Comparison of ENCODE assay signal across 8 mouse cellular contexts in genomic region chr10:121461404-121462161, GRCm38 (mm10). TPM values are rescaled to one million over a fixed set of nuclear protein-coding genes. Genes with fewer than 3 reads are reported as not detected.
A peak's percentile ranks its signal among the peaks of the same experiment; 100 is the strongest.
DNase-seq lines count a peak whose midpoint lies in the region; ATAC-seq lines count a peak whose summit lies in the region.

No protein-coding gene starts in this region.

- WGBS in intestine, embryonic 15.5 days = 20% methylated on average over 22 of the region's 22 CpGs
- whole genome bisulfite sequencing in liver, embryonic 15.5 days (ENCODE audit: insufficient replicate concordance) = 13% methylated on average over 22 of the region's 22 CpGs

- peak overlapping the region; percentile 48 for H3K4me2 ChIP-seq in intestine, embryonic 15.5 days (replicated peaks)
- H3K4me2 ChIP-seq in liver, embryonic 15.5 days = peak overlapping the region; percentile 8

- H3K4me1 ChIP-seq in intestine, embryonic 15.5 days (replicated peaks) = peaks cover 43% of the 10 kb centered on the region
- peaks cover 34% of the 10 kb centered on the region for H3K4me1 ChIP-seq in liver, embryonic 15.5 days (replicated peaks)

- 0 out of 2 replicates have a peak, but pooled peaks have one; percentile 9 for ATAC-seq in intestine, embryonic 15.5 days
- ATAC-seq in liver, embryonic 15.5 days (ENCODE audit: insufficient read depth) = no peak

- H3K9ac ChIP-seq in intestine, embryonic 15.5 days = peak overlapping the region; percentile 34; the same call in 1 of the 2 replicates
- 0 out of 2 replicates have a peak overlapping the region, but pooled peaks have one; percentile 4 for H3K9ac ChIP-seq in liver, embryonic 15.5 days

- H3K9me3 ChIP-seq in intestine, embryonic 15.5 days = no peaks in the 10 kb centered on the region
- no peaks in the 10 kb centered on the region for H3K9me3 ChIP-seq in liver, embryonic 15.5 days (replicated peaks)

- peak; percentile 84 to 92 for DNase-seq in adrenal gland, adult (ENCODE audit: inconsistent age in 2 of 2, low spot score in 1 of 2)
- peak; percentile 48 for DNase-seq in cerebellum, adult 8-10 months
- peak; percentile 43 for DNase-seq in gastrocnemius, postnatal 14 days
- peak; percentile 53 for DNase-seq in neural tube, embryonic 10.5 days (ENCODE audit: extremely low spot score, low spot score)
- no peak for DNase-seq in T-cell, adult 2 months (ENCODE audit: low spot score)
- DNase-seq in right cerebral cortex, postnatal 14 days = no peak

- intact Hi-C loops in gastrocnemius, postnatal 14 days (cut with DNase I; ENCODE audit: low total_unique reads) = no loop called here

- H3K4me3 ChIP-seq in intestine, embryonic 15.5 days (replicated peaks) = no peak overlapping the region
- H3K4me3 ChIP-seq in liver, embryonic 15.5 days (replicated peaks) = no peak overlapping the region

- peak overlapping the region; percentile 66 for H3K27ac ChIP-seq in intestine, embryonic 15.5 days
- no peak overlapping the region for H3K27ac ChIP-seq in liver, embryonic 15.5 days (replicated peaks)

- H3K27me3 ChIP-seq in intestine, embryonic 15.5 days (replicated peaks) = no peaks in the 10 kb centered on the region
- H3K27me3 ChIP-seq in liver, embryonic 15.5 days = no peaks in the 10 kb centered on the region

- no peaks in the 10 kb centered on the region for H3K36me3 ChIP-seq in intestine, embryonic 15.5 days
- 0 out of 2 replicates have a peak, but pooled peaks cover 8% of the 10 kb centered on the region for H3K36me3 ChIP-seq in liver, embryonic 15.5 days (replicated peaks)

RNA-seq across cellular contexts. Expression of gene Rassf3, which starts 14.6 kb away (rescaled TPM):
- 10 to 100 TPM; 40.2 to 42.2 TPM for total RNA-seq in gastrocnemius, postnatal 14 days (2021)
- 23.5 and 26.0 TPM in 2 replicates for polyA plus RNA-seq in intestine, embryonic 15.5 days (2015; fragmentation: Nextera tagmentation; extraction: Ambion mirVana)
- polyA plus RNA-seq in liver, embryonic 15.5 days (2015; fragmentation: Nextera tagmentation; extraction: Ambion mirVana) = 11.3 and 11.9 TPM in 2 replicates

Comparison
In these comparisons a context has a peak if more than half of its experiments do, and no peak if none do; other contexts are left out.
1. DNase-seq: peak in adrenal gland, adult (2 of 2), cerebellum, adult 8-10 months (single experiment), gastrocnemius, postnatal 14 days (single experiment) and neural tube, embryonic 10.5 days (single experiment); none in T-cell, adult 2 months (single experiment) and right cerebral cortex, postnatal 14 days (single experiment).